Mouse (Mus musculus) thymus, postnatal 14 days (tissue): ENCODE results near the gene 4930535I16Rik.
A peak's percentile ranks its signal among the peaks of the same experiment; 100 is the strongest.

Experiments used
- DNase-seq: peaks from one replicate; pipeline ENCODE4 v3.0.0; 2021

Gene 4930535I16Rik

DNA sequence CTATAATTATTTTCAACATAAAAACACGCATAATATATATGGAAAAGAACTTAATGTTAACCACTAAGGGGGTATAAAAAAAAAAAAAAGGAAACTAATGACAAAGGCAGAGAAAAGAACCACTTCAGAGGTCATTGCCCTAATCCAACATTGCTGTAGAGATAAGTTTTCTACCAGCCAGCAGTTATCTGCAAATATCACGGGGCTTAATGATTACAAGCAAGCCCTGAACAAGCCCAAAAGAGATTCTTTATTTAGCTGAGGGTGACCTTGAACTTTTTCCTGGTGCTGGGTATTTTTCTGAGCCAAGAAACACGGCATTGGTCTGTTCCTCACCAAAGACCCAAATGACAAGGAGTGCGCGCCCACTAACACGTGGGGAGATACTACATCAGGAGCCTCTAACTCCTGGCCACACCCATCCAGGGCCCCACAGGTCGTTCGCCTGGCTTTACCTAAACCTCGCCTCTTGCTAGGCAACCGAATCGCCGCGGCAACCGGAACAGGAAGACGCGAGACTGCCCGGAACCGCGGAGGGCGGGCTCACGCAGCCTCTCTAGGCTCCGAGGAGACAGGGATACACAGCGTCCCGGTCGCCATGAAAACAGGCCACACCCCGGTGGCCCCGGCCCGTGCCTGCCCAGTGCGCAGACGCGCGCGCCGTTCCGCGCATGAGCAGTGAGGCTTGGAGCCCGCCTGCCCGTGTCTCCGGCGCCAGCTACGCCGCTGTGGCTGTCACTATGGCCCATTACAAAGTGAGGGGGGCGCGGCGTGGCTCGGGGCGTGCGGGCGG is 13.3 kb downstream of the 4930535I16Rik start, which contains the start of gene Mycbp:
Mycbp (plus strand) TSS at position 500 of the 793 bp plus-strand sequence.
- peak; percentile 99 for DNase-seq

DNA sequence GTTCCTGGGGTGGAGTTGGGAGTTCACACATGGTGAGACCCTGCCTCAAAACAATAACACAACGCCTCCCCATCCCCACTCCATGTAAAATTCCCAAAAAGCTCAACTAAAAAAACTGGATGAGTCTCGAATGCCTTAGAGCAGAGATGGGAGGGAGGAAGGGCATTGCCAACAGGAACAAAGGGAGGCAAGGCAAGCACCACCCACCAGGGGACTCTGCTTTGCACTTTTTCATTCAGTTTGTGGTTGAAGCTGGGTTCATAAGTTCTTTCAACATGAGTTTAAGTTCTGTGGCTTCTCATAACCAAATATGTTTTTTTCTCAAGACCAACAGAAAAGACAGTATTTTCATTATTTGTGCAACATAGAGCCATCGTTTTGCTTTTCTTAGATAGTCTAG is 14.4 kb downstream of the 4930535I16Rik start:
- no peak for DNase-seq

DNA sequence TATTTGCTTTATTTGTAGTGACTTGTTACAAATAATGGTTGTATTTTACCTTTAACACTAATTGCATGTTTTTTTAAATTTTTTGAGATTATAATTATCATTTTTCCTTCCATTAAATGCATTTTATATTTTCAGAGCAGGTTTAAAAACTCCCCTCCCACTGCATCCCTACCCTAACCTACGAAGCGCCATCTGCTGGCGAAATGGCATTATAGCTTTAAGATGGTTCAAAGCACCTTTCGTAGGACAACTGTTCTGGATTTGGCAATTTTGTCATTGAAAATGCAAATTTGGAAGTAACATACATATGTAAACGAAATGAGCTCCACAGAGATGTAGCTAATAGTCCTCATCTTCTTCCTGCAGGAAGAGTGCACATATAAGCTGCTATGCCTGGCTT is 19.1 kb downstream of the 4930535I16Rik start:
- DNase-seq: peak; percentile 52

DNA sequence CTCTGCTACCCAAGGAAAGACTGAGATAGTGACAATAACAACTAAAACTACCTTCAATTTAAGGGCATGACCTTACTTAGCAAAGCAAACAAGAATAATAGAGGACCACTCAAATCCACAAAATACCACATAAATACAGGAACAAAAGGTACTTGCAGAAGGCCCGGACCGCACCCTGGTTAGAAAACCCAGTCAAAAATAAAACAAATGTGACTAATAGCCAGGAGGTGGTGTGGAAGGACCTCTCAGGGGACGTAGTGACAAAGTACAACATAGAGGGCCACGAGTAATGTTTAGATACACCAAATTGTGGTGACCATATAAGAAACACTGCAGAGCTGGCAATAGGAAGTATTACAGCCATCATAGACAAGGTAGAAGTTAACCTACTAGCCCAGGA is 23.5 kb downstream of the 4930535I16Rik start:
- no peak for DNase-seq

DNA sequence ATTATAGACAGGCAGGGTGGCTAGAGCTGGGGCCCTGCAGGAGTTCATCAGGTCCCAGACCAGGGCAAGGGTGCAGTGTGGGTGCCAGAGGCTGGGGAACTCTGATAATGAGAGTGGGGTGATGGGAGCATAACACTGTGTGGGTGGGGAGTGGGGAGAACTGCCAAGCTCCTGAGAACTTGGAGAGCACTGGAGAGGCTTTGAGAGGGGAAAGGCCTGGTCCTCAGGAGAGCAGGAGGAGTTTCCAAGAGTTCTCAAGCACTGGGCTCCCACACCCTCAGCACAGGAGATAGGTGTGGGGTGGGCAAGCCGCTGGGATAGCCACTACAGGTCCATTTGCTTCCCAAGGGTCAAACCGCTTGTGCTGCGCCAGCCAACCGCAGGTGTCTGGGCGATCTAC is 24.1 kb downstream of the 4930535I16Rik start:
- no peak for DNase-seq
